Mouse (Mus musculus): Measurements from ENCODE around the gene Zdhhc17.

Gene Zdhhc17

GRCm38 (mm10) chr10:111009641-111010479 is at the start of gene Zdhhc17:
Gene Zdhhc17, minus strand, starts transcription at chr10:111010140.
- DNase-seq (ENCODE audit: low read depth, low spot score): peak; percentile 91

DNA sequence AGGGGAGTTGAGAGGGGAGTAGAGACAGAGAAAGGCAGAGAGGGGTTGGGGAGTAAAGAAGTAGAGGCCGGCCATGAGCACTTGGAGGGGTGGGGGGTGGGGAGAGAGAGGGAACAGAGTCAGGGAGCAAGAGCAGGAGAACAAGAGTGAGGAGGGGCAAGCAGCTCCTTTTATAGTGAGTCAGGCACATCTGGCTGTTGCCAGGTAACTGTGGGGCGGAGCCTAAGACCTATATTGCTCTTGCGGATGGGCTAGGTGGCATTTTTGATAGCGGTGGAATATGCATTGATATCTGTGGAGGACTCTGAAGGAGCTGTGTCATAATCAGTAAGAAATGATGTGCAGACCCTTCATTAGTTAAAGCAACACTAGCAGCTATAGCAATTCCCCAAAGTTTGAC is 45.8 kb upstream of the Zdhhc17 start:
- peak; percentile 6 for DNase-seq (ENCODE audit: low read depth, low spot score)

GRCm38 (mm10) chr10:111051606-111052005 is 41.7 kb upstream of the Zdhhc17 start:
- DNase-seq (ENCODE audit: low read depth, low spot score): no peak

DNA sequence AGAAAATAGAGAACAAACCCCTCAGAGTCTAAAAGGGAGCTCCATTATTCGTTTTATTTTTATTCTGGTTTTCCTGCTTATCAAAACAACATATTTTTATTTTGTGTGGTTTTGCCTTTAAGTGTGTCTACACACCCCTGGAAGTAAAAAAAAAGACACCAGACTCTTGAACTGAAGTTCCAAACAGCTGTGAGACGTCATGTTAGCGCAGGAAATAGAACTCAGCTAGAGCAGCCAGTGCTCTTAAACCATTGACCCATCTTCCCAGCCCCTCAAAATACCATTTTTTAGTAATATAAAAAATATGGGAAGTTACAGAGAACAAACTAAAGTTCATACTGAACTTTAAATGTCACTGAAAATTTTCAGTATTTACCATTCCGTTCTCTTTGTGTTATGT is 40.6 kb upstream of the Zdhhc17 start:
- no peak for DNase-seq (ENCODE audit: low read depth, low spot score)

- no peak for DNase-seq (ENCODE audit: low read depth, low spot score)
These were observed 40.1 kb upstream of the Zdhhc17 start for GRCm38 (mm10) chr10:111050061-111050460.

DNA sequence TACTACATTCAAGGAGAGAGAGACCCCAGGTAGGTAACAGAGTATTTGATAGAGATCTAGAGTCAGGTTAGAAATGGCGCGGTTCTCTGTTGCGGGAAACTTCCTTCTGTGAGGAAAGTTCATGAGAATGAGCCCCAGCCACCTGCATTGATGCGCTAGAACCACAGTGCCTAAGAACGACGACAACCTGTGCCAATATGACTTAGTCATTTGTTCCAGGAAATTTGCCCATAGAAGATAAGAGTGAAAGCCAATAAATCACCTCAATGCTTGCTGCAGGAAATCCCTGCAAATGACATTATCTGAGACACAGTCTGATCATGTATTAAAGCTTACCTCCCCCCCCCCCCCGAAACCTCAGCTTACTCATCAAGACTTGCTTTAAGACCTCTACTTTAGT is 38.0 kb upstream of the Zdhhc17 start:
- no peak for DNase-seq (ENCODE audit: low read depth, low spot score)

GRCm38 (mm10) chr10:111040078-111040656 is 30.2 kb upstream of the Zdhhc17 start:
- DNase-seq (ENCODE audit: low read depth, low spot score): no peak

DNA sequence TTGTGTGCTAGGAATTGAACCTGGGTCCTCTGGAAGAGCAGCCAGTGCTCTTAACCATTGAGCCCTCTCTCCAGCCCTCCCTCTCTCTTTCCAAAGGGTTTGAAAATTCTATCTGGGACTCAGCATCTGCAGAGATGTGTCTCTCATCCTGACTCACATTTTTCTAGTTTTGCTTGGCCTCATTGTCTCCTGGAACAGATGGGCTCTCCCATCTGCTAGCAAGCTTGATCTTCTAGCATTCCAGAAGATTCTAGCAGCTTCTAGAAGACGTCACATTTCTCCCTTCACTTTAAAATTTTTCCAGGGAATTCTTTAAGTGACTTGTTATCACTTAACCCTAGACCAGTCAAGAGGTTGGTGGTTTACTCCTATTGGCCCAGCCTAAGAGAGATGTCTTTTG is 26.9 kb upstream of the Zdhhc17 start:
- DNase-seq (ENCODE audit: low read depth, low spot score): no peak

- no peak for DNase-seq (ENCODE audit: low read depth, low spot score)
These were observed 25.2 kb upstream of the Zdhhc17 start for GRCm38 (mm10) chr10:111035134-111035533.

DNA sequence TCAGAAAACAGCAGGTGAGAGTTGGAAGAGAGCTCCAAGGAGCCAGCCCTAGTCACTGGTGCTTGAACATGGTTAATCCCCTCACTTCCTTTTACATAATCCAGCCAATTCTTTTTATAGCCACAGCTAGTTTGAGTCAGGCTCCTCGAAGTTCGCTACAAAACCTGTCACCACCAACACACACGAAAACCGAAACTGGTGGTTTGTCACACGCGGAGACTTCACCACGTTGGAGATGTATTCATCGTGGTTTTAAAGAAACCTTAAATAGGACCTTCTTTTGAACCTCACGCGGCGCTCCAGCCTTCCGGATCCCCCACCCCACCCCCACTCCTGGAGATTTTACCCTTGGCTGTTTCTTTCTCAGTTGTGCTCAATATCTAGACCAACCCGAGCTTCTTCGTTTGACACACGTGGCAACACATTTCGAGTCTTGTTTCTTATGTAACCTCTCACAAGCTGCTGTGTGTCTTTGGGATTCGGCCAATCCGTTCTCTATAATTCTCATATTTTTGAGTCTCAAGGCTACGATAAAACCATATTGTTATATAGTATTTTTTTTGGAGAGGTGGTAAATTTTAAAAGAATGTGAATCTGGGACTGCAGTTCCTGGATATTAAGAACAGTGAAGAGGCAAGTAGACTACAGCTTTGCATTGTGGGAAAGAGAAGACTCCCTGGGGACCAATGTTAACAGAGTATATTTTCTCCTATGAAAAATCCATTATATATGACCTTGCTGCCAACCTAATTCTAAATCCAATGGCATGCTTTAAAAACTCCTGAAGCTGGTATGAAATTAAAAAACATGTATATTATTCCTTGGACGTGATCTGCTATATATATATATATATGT is 21.8 kb upstream of the Zdhhc17 start:
- no peak for DNase-seq (ENCODE audit: low read depth, low spot score)

DNA sequence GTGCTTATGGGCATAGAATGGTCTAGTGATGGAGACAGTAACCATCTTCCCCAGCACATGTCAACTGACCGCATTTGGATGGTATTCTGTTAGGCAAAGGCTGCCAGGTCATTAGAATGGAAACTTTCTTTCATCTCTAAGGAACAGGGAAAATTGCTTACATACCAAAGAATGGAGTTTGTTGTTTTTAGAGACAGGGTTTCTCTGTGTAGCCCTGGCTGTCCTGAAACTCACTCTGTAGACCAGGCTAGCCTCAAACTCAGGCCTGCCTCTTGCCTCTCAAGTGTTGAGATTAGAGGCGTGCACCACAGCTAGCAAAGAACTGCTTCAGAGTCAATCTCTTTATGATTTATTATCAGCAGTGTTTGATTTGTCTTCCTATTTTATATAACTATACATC is 20.9 kb upstream of the Zdhhc17 start:
- DNase-seq (ENCODE audit: low read depth, low spot score): no peak

DNA sequence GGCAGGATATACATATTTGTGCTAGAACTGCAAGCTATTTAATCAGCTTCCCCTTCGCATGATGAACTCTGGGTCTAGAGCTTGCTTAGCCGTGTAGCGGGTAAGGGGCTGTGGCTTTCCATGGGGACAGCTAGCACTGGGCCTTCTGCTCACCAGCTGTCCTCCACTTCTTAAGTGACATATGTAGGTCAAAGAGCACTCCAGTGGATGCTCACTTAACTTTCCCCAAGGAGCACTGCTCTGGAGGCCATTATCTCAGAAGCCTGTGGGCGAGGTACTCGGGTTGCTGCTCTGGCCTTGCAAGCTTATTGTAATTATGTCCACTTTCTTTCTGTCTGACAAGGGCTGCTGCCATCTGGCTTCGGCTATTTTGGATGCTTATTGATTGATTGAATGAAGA is 16.2 kb upstream of the Zdhhc17 start:
- no peak for DNase-seq (ENCODE audit: low read depth, low spot score)

GRCm38 (mm10) chr10:111024746-111025145 is 14.8 kb upstream of the Zdhhc17 start:
- DNase-seq (ENCODE audit: low read depth, low spot score): no peak

DNA sequence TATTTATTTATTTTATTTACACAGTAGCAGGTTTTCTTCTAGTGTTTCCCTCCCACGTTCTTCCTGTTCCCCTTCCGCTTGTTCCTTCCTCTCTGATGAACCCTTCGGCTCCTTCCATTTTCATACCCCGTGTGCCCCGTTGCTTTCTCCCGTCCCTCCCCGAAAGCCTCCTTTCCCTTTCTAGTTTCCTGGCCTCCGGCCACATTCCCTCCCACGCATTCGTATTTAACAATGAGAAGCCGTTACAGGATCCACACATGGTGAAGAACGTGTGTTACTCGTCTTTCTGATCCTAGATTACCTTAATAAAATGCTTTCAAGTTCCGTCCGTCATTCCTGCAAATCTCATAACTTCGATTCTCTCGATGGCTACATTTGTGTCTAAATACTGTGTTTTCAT is 4.5 kb upstream of the Zdhhc17 start:
- no peak for DNase-seq (ENCODE audit: low read depth, low spot score)

GRCm38 (mm10) chr10:111013265-111013664 is 3.3 kb upstream of the Zdhhc17 start:
- DNase-seq (ENCODE audit: low read depth, low spot score): no peak

- DNase-seq (ENCODE audit: low read depth, low spot score): no peak
These were observed 2.6 kb upstream of the Zdhhc17 start for GRCm38 (mm10) chr10:111012496-111013038.

DNA sequence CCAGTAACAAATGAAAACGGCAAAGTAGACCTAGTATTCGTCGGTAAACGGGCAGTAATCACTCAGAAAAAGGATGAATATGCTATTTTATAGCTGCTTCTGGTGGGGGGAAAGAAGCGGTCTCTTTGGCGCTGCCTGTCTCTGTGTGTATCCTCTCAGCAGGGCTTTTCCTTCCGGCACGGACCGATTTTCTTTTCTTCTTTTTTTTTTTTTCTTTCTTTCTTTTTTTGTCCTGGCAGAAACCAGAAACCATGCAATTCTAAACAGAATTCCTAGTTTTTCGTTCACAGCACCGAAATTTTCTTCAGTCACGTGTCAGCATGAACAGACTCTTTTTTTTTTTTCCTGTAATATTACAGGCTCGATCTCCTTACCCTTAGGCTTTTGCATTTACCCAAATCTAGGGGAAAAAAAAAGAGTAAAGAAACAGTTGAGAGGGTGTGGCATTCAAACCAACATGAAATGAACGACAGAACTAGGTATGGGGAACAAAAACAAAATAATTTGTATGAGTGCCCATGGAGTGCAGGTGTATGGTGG is 1.4 kb upstream of the Zdhhc17 start:
- no peak for DNase-seq (ENCODE audit: low read depth, low spot score)

GRCm38 (mm10) chr10:111010480-111011225 is 713 bp upstream of the Zdhhc17 start:
- DNase-seq (ENCODE audit: low read depth, low spot score): peak; percentile 69

DNA sequence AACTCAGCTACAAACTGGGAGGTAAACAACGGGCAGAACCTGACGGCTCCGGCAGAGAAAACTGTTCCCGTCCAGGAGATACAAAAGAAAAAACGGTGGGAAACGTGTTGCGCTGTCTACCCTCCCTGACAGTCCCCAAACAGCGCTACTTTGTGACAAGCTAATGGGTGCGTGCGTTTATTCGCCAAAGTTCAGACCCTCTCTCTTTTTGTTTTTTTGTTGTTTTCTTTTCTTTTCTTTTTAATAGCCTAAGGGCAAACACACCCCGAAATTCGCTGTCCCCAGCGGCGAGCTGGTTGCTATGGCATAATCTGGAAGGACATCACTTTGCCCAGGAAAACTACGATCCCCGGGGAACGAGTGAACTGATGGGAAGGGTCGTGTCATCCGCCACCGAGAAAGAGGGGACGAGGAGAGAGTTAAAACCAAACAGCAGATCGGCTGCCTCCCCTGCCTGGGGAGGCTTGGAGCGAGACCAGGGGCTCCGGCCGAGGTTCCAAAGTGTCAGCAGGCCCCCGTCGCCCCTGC is 763 bp downstream of the Zdhhc17 start:
- DNase-seq (ENCODE audit: low read depth, low spot score): peak; percentile 44

DNA sequence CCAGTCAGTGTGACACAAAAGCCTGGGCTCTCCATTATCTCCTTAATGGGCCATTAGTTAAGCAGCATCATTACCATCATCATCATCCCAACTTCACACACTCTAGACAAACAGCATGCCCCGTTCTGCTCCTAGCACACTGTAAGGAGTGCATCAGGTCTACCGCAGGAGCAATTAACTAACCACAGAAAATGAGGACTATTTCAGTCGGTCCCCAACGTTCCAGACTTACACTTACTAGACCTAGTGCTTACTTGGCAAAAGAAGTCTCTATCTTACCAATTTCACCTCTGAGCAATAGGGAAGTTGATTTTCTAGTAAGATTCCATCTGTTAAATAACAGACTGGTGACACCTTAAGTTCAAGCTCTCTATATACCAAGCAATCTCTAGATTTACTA is 2.3 kb downstream of the Zdhhc17 start:
- DNase-seq (ENCODE audit: low read depth, low spot score): no peak

All from forelimb bud, embryonic 11.5 days (tissue).